Mouse (Mus musculus): Measurements from ENCODE around the gene Col4a1.

Col4a1 gene

GRCm38 (mm10) chr8:11173284-11174191, 139.1 kb downstream of the Col4a1 start:
- DNase-seq, result peak; percentile 65 to 81

- DNase-seq, result peak in 1 of 2 experiments; percentile 40
Observed at GRCm38 (mm10) chr8:11171526-11171925, 141.1 kb downstream of the Col4a1 start.

- no peak for DNase-seq
Observed at GRCm38 (mm10) chr8:11169383-11169782, 143.2 kb downstream of the Col4a1 start.

- DNase-seq, result peak in 1 of 2 experiments; percentile 4
Observed at GRCm38 (mm10) chr8:11168780-11169179, 143.8 kb downstream of the Col4a1 start.

- DNase-seq, result peak in 1 of 2 experiments; percentile 8
Observed at GRCm38 (mm10) chr8:11167955-11168354, 144.7 kb downstream of the Col4a1 start.

GRCm38 (mm10) chr8:11165592-11165991, 147.0 kb downstream of the Col4a1 start:
- peak in 1 of 2 experiments; percentile 14 for DNase-seq

GRCm38 (mm10) chr8:11156319-11156692, 156.3 kb downstream of the Col4a1 start:
- DNase-seq, result peak in 1 of 2 experiments; percentile 13

GRCm38 (mm10) chr8:11155579-11156318, 156.9 kb downstream of the Col4a1 start:
- no peak for DNase-seq

GRCm38 (mm10) chr8:11150268-11150667, 162.4 kb downstream of the Col4a1 start:
- no peak for DNase-seq

- no peak for DNase-seq
Observed at GRCm38 (mm10) chr8:11149201-11149810, 163.3 kb downstream of the Col4a1 start.

- DNase-seq, result no peak
Observed at GRCm38 (mm10) chr8:11148797-11149196, 163.8 kb downstream of the Col4a1 start.

All from lung, postnatal 4 days (tissue).